ENCODE assay signal across 10 mouse cellular contexts in genomic region chr11:63350123-63350696, GRCm38 (mm10).
DNase-seq lines count a peak whose midpoint lies in the region; ATAC-seq and TF ChIP-seq lines count a peak whose summit lies in the region.
"Had no signal": no experiment of that assay in that cellular context is flagged by ENCODE, and none has a peak within 500 bp of the region (broad histone marks: within the 10 kb centered on the region; RNA-seq: fewer than 3 reads in every experiment).

No protein-coding gene starts in this region.

- no peak overlapping the region for H3K4me2 ChIP-seq in limb, embryonic 14.5 days (replicated peaks; ENCODE audit: low read depth, low read length, severe bottlenecking)
- H3K4me2 ChIP-seq: limb, embryonic 12.5 days had no signal

- no peak overlapping the region for H3K9ac ChIP-seq in limb, embryonic 14.5 days (ENCODE audit: low read depth, low read length, severe bottlenecking)
- H3K9ac ChIP-seq: limb, embryonic 12.5 days had no signal

- H3K4me1 ChIP-seq in limb, embryonic 14.5 days (ENCODE audit: control insufficient read depth, insufficient read depth, low read length) = peaks cover 8% of the 10 kb centered on the region

- H3K9me3 ChIP-seq in limb, embryonic 14.5 days (ENCODE audit: control insufficient read depth, low read length) = no peaks in the 10 kb centered on the region

- H3K27ac ChIP-seq in limb, embryonic 14.5 days (replicated peaks; ENCODE audit: low read depth, low read length) = peak overlapping the region; percentile 28; the same call in 1 of the 2 replicates
- H3K27ac ChIP-seq: limb, embryonic 12.5 days had no signal

- DNase-seq in adrenal gland, adult 2 months = peak; percentile 9
- no peak for DNase-seq in adrenal gland, adult 18-20 months (ENCODE audit: low spot score in 2 of 2)
- peak; percentile 15 for DNase-seq in ovary, adult 18-20 months (ENCODE audit: low spot score)
- no peak for DNase-seq in ovary, postnatal 10 days (ENCODE audit: low spot score)
- peak; percentile 59 for DNase-seq in limb, embryonic 14.5 days (ENCODE audit: low spot score)
- no peak for DNase-seq in thymus, postnatal 10 days (ENCODE audit: low spot score in 2 of 2)
- no peak for DNase-seq in urinary bladder, postnatal 10 days (ENCODE audit: low spot score)
- no peak for DNase-seq in yolk sac, embryonic 10.5 days (ENCODE audit: low spot score)
- DNase-seq: retina, postnatal 1 day had no signal

- H3K4me3 ChIP-seq in limb, embryonic 14.5 days (replicated peaks; ENCODE audit: low read length) = no peak overlapping the region
- H3K4me3 ChIP-seq: limb, embryonic 12.5 days had no signal

- no peaks in the 10 kb centered on the region for H3K36me3 ChIP-seq in limb, embryonic 14.5 days (ENCODE audit: control insufficient read depth, insufficient read depth, low read length)
- H3K36me3 ChIP-seq: limb, embryonic 12.5 days had no signal

- no peaks in the 10 kb centered on the region for H3K27me3 ChIP-seq in limb, embryonic 14.5 days (ENCODE audit: control insufficient read depth, insufficient read depth, low read length)
- H3K27me3 ChIP-seq: limb, embryonic 12.5 days had no signal

- WGBS in limb, embryonic 14.5 days = 31% methylated on average over 7 of the region's 7 CpGs

- TF ChIP-seq POLR2A in limb, embryonic 14.5 days (IDR thresholded peaks at IDR 0.05; ENCODE audit: borderline replicate concordance, extremely low read depth, insufficient read depth, insufficient read length) = no peak

- no peak for ATAC-seq in limb, embryonic 14.5 days (ENCODE audit: low FRiP score, low read depth)

Comparison
In these comparisons a context has a peak if more than half of its experiments do, and no peak if none do; other contexts are left out.
1. DNase-seq: peak in adrenal gland, adult 2 months (single experiment), ovary, adult 18-20 months (single experiment) and limb, embryonic 14.5 days (single experiment); none in adrenal gland, adult 18-20 months (0 of 2), ovary, postnatal 10 days (single experiment), thymus, postnatal 10 days (0 of 2), urinary bladder, postnatal 10 days (single experiment) and yolk sac, embryonic 10.5 days (single experiment).